8 mouse cellular contexts compared by ENCODE assay signal in the genomic region with DNA sequence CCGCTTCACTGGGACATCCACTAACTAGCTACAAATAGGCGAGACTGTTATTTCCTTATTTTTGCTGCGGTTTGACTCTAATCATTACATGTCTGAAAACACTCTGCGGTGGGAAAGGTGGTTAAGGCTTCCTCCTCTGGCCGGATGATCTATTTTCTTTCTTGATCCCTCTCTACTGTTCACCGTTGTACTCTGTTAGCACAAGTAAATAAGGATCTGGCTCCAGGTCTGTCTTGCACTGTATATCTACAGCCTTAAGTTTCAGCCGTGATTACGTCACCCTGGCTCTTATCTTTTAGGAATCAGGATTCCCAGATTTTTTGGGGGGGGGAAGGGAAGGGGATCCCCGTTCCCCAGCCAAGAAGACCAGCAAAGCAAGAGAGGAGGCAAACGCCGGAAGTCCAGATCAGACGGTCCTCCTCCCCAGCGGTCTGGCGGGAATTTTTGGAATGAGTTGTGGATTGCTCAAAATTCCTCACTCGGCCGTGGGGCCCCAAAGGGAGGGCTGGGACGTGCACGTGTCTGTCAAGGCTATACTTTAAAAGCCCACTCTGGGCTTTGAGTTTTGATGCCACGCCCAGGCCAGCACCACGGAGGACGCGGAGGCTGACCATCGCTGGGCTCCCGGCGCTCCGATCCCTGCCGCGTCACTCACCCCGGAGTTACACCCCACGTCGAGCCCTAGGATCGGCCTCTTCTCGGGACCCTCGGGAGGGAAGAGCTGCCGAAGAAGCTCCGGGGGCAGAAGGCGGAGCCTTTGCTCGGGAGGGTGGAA. TPM values are rescaled to one million over a fixed set of nuclear protein-coding genes. Genes with fewer than 3 reads are reported as not detected.
DNase-seq lines count a peak whose midpoint lies in the region; ATAC-seq and TF ChIP-seq lines count a peak whose summit lies in the region.

No protein-coding gene starts in this region.

- WGBS in heart, embryonic 14.5 days = 4% methylated on average over 38 of the region's 38 CpGs
- 4% methylated on average over 38 of the region's 38 CpGs for WGBS in kidney, postnatal 0 days
- 3% methylated on average over 38 of the region's 38 CpGs for WGBS in lung, embryonic 15.5 days
- WGBS in neural tube, embryonic 15.5 days = 5% methylated on average over 38 of the region's 38 CpGs

- no peaks in the 10 kb centered on the region for H3K4me1 ChIP-seq in embryonic fibroblast, embryonic 13.5 days (ENCODE audit: control insufficient read depth, insufficient read depth, low read length)
- peaks cover 6 to 9% of the 10 kb centered on the region in 2 experiments for H3K4me1 ChIP-seq in heart, embryonic 14.5 days (ENCODE audit: control insufficient read depth in 2 of 2, insufficient read depth in 2 of 2, low read length in 2 of 2)
- H3K4me1 ChIP-seq in kidney, postnatal 0 days (replicated peaks; ENCODE audit: insufficient read depth, low read length) = no peaks in the 10 kb centered on the region; the same call in 1 of the 2 replicates
- H3K4me1 ChIP-seq in lung, embryonic 15.5 days = peaks cover 11% of the 10 kb centered on the region
- peaks cover 20% of the 10 kb centered on the region for H3K4me1 ChIP-seq in neural tube, embryonic 15.5 days

- H3K27me3 ChIP-seq in heart, embryonic 14.5 days (ENCODE audit: control insufficient read depth, insufficient read depth, low read length) = no peaks in the 10 kb centered on the region
- no peaks in the 10 kb centered on the region for H3K27me3 ChIP-seq in kidney, postnatal 0 days (ENCODE audit: insufficient read depth, low read length)
- H3K27me3 ChIP-seq in lung, embryonic 15.5 days = no peaks in the 10 kb centered on the region
- H3K27me3 ChIP-seq in neural tube, embryonic 15.5 days (replicated peaks) = no peaks in the 10 kb centered on the region

- DNase-seq in adrenal gland, adult 2 months = peak; percentile 83
- peak; percentile 92 for DNase-seq in kidney, postnatal 0 days (ENCODE audit: low spot score)
- DNase-seq in c-Kit-positive CD71-positive TER-119-positive erythroid progenitor cells, embryonic 14.5 days (ENCODE audit: low spot score) = no peak

- no peak for TF ChIP-seq CTCF in embryonic fibroblast, embryonic 13.5 days (IDR thresholded peaks at IDR 0.05; ENCODE audit: borderline replicate concordance, insufficient read depth, low read length)
- TF ChIP-seq CTCF in kidney, postnatal 0 days (IDR thresholded peaks at IDR 0.05; ENCODE audit: low read depth) = no peak

- H3K9ac ChIP-seq in heart, embryonic 14.5 days (ENCODE audit: low read length) = peak overlapping the region; percentile 78
- peak overlapping the region; percentile 78 for H3K9ac ChIP-seq in kidney, postnatal 0 days (ENCODE audit: low read depth, low read length)
- peak overlapping the region; percentile 72 for H3K9ac ChIP-seq in lung, embryonic 15.5 days
- peak overlapping the region; percentile 88 for H3K9ac ChIP-seq in neural tube, embryonic 15.5 days (replicated peaks)

- H3K4me2 ChIP-seq in heart, embryonic 14.5 days (ENCODE audit: low read length) = peak overlapping the region; percentile 76
- peak overlapping the region; percentile 69 for H3K4me2 ChIP-seq in kidney, postnatal 0 days (ENCODE audit: low read length)
- H3K4me2 ChIP-seq in lung, embryonic 15.5 days = peak overlapping the region; percentile 69
- H3K4me2 ChIP-seq in neural tube, embryonic 15.5 days = peak overlapping the region; percentile 77

- no peaks in the 10 kb centered on the region for H3K9me3 ChIP-seq in heart, embryonic 14.5 days (ENCODE audit: control insufficient read depth, low read length)
- no peaks in the 10 kb centered on the region for H3K9me3 ChIP-seq in kidney, postnatal 0 days (replicated peaks; ENCODE audit: low read length)
- no peaks in the 10 kb centered on the region for H3K9me3 ChIP-seq in lung, embryonic 15.5 days
- no peaks in the 10 kb centered on the region for H3K9me3 ChIP-seq in neural tube, embryonic 15.5 days (replicated peaks)

- peak overlapping the region; percentile 63 for H3K4me3 ChIP-seq in embryonic fibroblast, embryonic 13.5 days (ENCODE audit: insufficient read depth, low read length)
- peak overlapping the region; percentile 67 to 80 for H3K4me3 ChIP-seq in heart, embryonic 14.5 days (ENCODE audit: control insufficient read depth in 1 of 2, insufficient read depth in 1 of 2, low read depth in 1 of 2, low read length in 2 of 2)
- H3K4me3 ChIP-seq in kidney, postnatal 0 days (replicated peaks; ENCODE audit: low read depth, low read length) = peak overlapping the region; percentile 61
- H3K4me3 ChIP-seq in lung, embryonic 15.5 days = peak overlapping the region; percentile 66
- H3K4me3 ChIP-seq in neural tube, embryonic 15.5 days (replicated peaks) = peak overlapping the region; percentile 94

- peaks cover 12% of the 10 kb centered on the region; the same call in 1 of the 2 replicates for H3K36me3 ChIP-seq in heart, embryonic 14.5 days (ENCODE audit: control insufficient read depth, insufficient read depth, low read length)
- no peaks in the 10 kb centered on the region for H3K36me3 ChIP-seq in kidney, postnatal 0 days (ENCODE audit: insufficient read depth, low read length)
- peaks cover 3% of the 10 kb centered on the region; the same call in 1 of the 2 replicates for H3K36me3 ChIP-seq in lung, embryonic 15.5 days
- 0 out of 2 replicates have a peak, but pooled peaks cover under 1% of the 10 kb centered on the region for H3K36me3 ChIP-seq in neural tube, embryonic 15.5 days

- peak; percentile 20 for ATAC-seq in CD4-positive, CD25-positive, alpha-beta regulatory T cell, adult 4 months
- ATAC-seq in heart, embryonic 14.5 days (ENCODE audit: insufficient number of reproducible peaks, insufficient read depth, low FRiP score, low read depth) = peak; percentile 62
- peak; percentile 69 for ATAC-seq in kidney, postnatal 0 days (replicated peaks; ENCODE audit: low FRiP score, low read depth)
- peak; percentile 87 for ATAC-seq in lung, embryonic 15.5 days (ENCODE audit: borderline replicate concordance, extremely low read depth, low FRiP score, low TSS enrichment)
- peak; percentile 76 for ATAC-seq in neural tube, embryonic 15.5 days (ENCODE audit: low FRiP score)

- peak overlapping the region; percentile 84 for H3K27ac ChIP-seq in embryonic fibroblast, embryonic 13.5 days (ENCODE audit: insufficient read depth, low read length)
- H3K27ac ChIP-seq in heart, embryonic 14.5 days (replicated peaks in 1 of 2; ENCODE audit: control insufficient read depth in 1 of 2, insufficient read depth in 1 of 2, low read depth in 2 of 2, low read length in 2 of 2) = peak overlapping the region; percentile 81 to 88
- peak overlapping the region; percentile 85 for H3K27ac ChIP-seq in kidney, postnatal 0 days
- peak overlapping the region; percentile 95 for H3K27ac ChIP-seq in lung, embryonic 15.5 days
- H3K27ac ChIP-seq in neural tube, embryonic 15.5 days (replicated peaks) = peak overlapping the region; percentile 92

- peak; percentile 48; the same call in 1 of the 2 replicates for TF ChIP-seq POLR2A in embryonic fibroblast, embryonic 13.5 days (IDR thresholded peaks at IDR 0.05; ENCODE audit: low read depth, low read length)

RNA-seq across cellular contexts. Expression of a gene that starts 0.5 kb away (rescaled TPM):
- polyA plus RNA-seq in CD4-positive, CD25-positive, alpha-beta regulatory T cell, adult 4 months (2017; shearing (Covaris generic)) = 10 to 100 TPM; 27.9 to 41.0 TPM
- 1 to 10 TPM; 4.5 to 6.4 TPM for total RNA-seq in adrenal gland, adult 2 months (2021)
- polyA plus RNA-seq in adrenal gland, adult 2 months (2012; rRNA removed) = 3.3 and 4.7 TPM in 2 replicates
- 3.5 and 5.8 TPM in 2 replicates for polyA plus RNA-seq in embryonic fibroblast, embryonic 13.5 days (2011; ENCODE audit: insufficient read length, low read depth, missing spikeins)
- polyA plus RNA-seq in heart, embryonic 14.5 days (2014; fragmentation: Nextera tagmentation; extraction: Ambion mirVana) = 11.8 and 12.5 TPM in 2 replicates
- polyA plus RNA-seq in kidney, postnatal 0 days (2015; fragmentation: Nextera tagmentation; extraction: Ambion mirVana) = 16.1 and 16.3 TPM in 2 replicates
- 15.0 and 16.1 TPM in 2 replicates for polyA plus RNA-seq in lung, embryonic 15.5 days (2015; fragmentation: Nextera tagmentation; extraction: Ambion mirVana)
- polyA plus RNA-seq in neural tube, embryonic 15.5 days (2015; fragmentation: Nextera tagmentation; extraction: Ambion mirVana) = 17.0 and 19.0 TPM in 2 replicates

RNA-seq across cellular contexts. Expression of a gene that starts 16.4 kb away (rescaled TPM):
- polyA plus RNA-seq in CD4-positive, CD25-positive, alpha-beta regulatory T cell, adult 4 months (2017; shearing (Covaris generic)) = 1 to 10 TPM; 1.2 to 2.3 TPM
- 10 to 100 TPM; 16.8 to 20.4 TPM for total RNA-seq in adrenal gland, adult 2 months (2021)
- 35.2 and 43.9 TPM in 2 replicates for polyA plus RNA-seq in adrenal gland, adult 2 months (2012; rRNA removed)
- 11.6 and 18.6 TPM in 2 replicates for polyA plus RNA-seq in embryonic fibroblast, embryonic 13.5 days (2011; ENCODE audit: insufficient read length, low read depth, missing spikeins)
- 7.5 and 9.2 TPM in 2 replicates for polyA plus RNA-seq in heart, embryonic 14.5 days (2014; fragmentation: Nextera tagmentation; extraction: Ambion mirVana)
- 6.5 and 8.0 TPM in 2 replicates for polyA plus RNA-seq in kidney, postnatal 0 days (2015; fragmentation: Nextera tagmentation; extraction: Ambion mirVana)
- polyA plus RNA-seq in lung, embryonic 15.5 days (2015; fragmentation: Nextera tagmentation; extraction: Ambion mirVana) = 8.7 and 11.6 TPM in 2 replicates
- 12.4 and 13.0 TPM in 2 replicates for polyA plus RNA-seq in neural tube, embryonic 15.5 days (2015; fragmentation: Nextera tagmentation; extraction: Ambion mirVana)

RNA-seq across cellular contexts. Expression of a gene that starts 54.0 kb away (rescaled TPM):
- polyA plus RNA-seq in CD4-positive, CD25-positive, alpha-beta regulatory T cell, adult 4 months (2017; shearing (Covaris generic)) = under 1 TPM in 1 of 2 experiments, not detected in 1; 0.03 TPM
- total RNA-seq in adrenal gland, adult 2 months (2021) = 10 to 100 TPM; 32.2 to 33.3 TPM
- 8.8 and 14.3 TPM in 2 replicates for polyA plus RNA-seq in adrenal gland, adult 2 months (2012; rRNA removed)
- polyA plus RNA-seq in embryonic fibroblast, embryonic 13.5 days (2011; ENCODE audit: insufficient read length, low read depth, missing spikeins) = 1.4 TPM in 1 of 2 replicates, not detected in the other
- 0.19 TPM in 1 of 2 replicates, not detected in the other for polyA plus RNA-seq in heart, embryonic 14.5 days (2014; fragmentation: Nextera tagmentation; extraction: Ambion mirVana)
- polyA plus RNA-seq in kidney, postnatal 0 days (2015; fragmentation: Nextera tagmentation; extraction: Ambion mirVana) = 0.26 and 0.36 TPM in 2 replicates
- polyA plus RNA-seq in lung, embryonic 15.5 days (2015; fragmentation: Nextera tagmentation; extraction: Ambion mirVana) = 1.1 and 1.4 TPM in 2 replicates
- 50.7 and 57.5 TPM in 2 replicates for polyA plus RNA-seq in neural tube, embryonic 15.5 days (2015; fragmentation: Nextera tagmentation; extraction: Ambion mirVana)

Comparison
In these comparisons a context has a peak if more than half of its experiments do, and no peak if none do; other contexts are left out.
1. ATAC-seq: peak in every context shown above with its lines; median percentile 87 in lung, embryonic 15.5 days; 76 in neural tube, embryonic 15.5 days; 69 in kidney, postnatal 0 days; 62 in heart, embryonic 14.5 days; 20 in CD4-positive, CD25-positive, alpha-beta regulatory T cell, adult 4 months.